Mouse (Mus musculus): ENCODE data around the gene Lipc. TPM values are rescaled to one million over a fixed set of nuclear protein-coding genes. Genes with fewer than 3 reads are reported as not detected.

Lipc gene
- total RNA-seq, 2 experiments from 2014 or later: not detected

DNA sequence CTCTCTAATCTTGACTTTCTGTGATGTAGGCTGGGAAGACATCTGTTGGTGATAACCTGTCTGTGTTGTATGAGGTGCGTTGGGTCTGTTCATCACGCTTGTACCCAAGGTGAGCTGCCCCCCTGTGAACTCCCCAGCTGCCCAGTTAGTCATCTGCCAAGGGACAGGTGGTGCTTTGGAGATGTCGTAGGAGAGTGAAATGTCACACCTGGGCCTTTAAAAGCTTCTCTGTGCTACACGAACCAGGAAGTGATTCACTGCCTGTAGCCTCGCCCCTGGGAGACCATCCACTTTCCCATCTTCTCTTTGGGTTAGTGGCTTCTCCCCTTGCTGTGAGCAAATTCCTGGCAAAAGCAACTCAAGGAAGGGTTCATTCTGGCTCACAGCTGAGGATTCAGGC, 6.4 kb upstream of the Lipc start:
- DNase-seq (ENCODE audit: low spot score in 2 of 2): no peak

- DNase-seq (ENCODE audit: low spot score in 2 of 2): no peak
Measured at GRCm38 (mm10) chr9:70957717-70958116, 5.7 kb upstream of the Lipc start.

DNA sequence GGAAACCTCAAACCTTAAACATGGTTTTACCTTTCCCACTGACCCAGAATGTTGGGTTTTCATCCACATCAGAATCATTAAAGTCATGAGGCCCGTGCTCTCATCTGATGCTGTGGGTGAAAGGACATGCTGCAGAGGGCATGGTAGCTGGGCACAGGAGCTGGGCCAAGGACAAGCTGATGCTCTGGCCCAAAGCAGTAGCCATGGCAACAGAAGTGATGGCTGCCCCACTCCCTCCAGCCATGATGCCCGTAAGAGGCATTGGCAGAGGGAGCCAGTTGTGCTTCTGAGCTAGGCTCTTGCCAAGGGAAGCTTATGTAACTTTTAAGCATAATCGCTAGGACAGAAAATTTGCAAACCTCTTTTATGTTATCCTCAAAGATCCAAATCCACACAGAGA, 2.2 kb upstream of the Lipc start:
- DNase-seq (ENCODE audit: low spot score in 2 of 2): no peak

DNA sequence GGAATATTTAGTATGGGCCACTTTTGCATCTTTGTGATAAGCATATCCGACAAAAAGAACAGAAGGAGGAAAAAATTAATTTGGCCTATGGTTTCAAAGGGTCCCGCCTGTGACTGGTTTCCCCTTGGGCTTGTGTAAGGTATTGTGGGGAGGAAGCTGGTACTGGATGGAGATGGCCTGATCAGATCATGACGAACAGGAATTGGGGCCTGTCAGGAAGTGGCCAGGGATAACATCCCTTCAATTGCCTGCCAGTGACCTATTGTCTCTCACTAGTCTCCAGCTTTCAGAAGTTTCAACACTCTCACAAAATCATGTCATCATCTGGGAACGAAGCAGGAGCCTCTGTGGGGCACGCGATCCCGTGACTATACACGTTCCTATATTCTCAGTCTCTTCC, 2.7 kb downstream of the Lipc start:
- no peak for DNase-seq (ENCODE audit: low spot score in 2 of 2)

DNA sequence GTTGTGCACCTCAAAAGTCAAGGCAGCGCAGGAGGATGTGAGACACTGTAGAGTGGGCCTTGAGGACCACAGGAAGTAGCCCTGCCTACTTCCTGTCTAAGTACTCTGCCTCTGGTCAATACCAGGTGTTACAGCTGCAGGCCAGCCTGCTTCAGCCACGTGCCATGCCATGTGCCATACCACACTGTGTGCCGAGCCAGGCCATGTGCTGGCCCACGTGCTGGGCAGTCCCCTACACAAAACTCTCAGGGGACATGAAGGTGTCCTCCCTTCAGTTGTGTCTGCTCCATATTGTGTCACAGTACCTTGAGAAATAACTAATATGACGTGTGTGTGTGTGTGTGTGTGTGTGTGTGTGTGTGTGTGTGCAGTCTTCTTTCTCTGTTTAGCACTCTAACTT, 4.7 kb downstream of the Lipc start:
- no peak for DNase-seq (ENCODE audit: low spot score in 2 of 2)

GRCm38 (mm10) chr9:70942686-70943333, 9.2 kb downstream of the Lipc start:
- DNase-seq (ENCODE audit: low spot score in 2 of 2): peak; percentile 22 to 26

- DNase-seq (ENCODE audit: low spot score in 2 of 2): no peak
Measured at GRCm38 (mm10) chr9:70939752-70940501, 12.1 kb downstream of the Lipc start.

DNA sequence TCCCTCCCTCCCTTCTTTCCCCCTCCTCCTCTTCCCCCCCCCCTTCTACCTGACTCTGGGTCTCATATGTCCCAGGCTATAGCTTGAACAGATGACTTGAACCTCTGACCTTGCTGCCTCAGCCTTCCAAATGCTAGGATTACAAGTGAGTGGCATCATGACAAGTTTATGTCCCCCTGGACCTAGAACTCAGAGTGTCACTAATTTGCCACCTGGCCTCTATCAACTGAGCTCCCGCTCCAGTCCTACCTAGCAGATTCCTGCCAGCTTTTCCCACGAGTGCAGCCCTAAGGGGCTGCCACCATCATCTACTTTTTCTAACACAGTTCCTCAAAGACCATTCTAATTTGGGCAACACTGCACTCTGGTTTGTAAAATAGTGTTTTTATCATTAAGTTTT, 13.2 kb downstream of the Lipc start:
- DNase-seq (ENCODE audit: low spot score in 2 of 2): no peak

- DNase-seq (ENCODE audit: low spot score in 2 of 2): no peak
Measured at GRCm38 (mm10) chr9:70938134-70938533, 13.9 kb downstream of the Lipc start.

DNA sequence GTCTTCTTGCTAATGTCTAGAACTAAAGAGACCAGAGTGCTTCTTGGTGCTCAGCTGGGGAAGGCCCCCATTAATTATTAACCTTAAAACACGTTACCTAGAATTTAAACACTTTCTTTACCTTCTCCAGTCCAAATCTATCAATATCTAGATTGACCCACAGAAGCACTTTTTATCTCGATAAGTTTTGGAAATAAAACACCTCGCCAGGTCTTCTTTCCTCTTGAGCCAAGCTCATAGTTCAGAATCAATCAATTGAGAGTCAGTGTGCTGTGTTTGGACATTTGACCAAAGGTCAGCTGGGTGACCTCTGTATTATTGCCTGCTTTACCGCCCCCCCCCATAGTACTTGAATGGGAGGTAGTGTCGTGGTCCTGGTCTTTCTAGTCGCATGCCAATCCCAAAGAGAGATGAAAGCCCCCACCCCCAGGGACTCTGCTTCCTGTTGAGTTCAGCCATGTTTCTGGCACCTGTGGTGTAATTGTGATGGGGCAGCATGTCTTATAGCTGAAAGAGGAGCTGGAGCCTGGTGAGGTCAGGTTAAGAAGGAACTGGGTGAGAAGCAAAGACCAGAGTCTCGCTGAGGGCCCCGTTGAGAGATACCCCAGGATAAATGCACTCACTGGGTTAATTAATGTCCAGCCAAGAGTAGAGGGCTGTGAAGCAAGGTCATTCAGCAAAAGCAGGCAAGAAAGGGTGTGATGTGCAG, 17.3 kb downstream of the Lipc start:
- DNase-seq (ENCODE audit: low spot score in 2 of 2): no peak

DNA sequence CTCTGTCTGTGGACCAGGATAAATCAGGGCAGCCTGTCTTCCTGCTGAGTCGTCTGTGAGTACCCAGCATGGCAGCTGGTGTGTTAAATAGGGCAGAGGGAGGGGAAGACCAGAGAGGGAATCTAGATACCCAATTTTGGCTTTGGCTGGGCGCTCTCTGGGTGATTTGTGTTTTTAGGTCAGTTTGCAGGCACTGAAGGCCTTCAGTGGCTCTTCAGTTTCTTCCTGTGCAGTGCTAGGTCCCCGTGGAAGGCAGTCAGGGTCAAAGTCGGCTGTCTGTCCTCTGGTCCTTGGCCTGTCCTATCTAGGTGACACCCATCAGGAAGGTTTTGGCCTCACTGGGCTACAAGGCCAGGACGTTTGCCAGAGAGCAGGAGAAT, 21.4 kb downstream of the Lipc start:
- DNase-seq (ENCODE audit: low spot score in 2 of 2): no peak

- DNase-seq (ENCODE audit: low spot score in 2 of 2): peak; percentile 16 to 35
Measured at GRCm38 (mm10) chr9:70929840-70930640, 22.0 kb downstream of the Lipc start.

DNA sequence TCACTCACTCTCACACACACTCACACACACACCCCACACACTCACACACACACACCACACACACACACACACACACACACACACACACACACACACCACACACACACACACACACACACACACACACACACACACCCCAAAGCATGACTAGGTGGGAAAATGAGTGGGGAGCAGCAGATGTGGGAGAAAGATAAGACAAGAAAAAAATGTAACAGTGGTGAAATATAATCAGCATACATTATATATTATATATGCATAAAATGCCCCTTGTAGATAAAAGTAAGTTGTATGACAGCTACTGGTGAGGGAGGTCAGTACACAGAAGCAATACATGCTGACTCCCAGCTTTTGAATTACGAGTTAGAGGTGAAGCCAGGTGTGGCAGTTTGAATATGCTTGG, 23.6 kb downstream of the Lipc start:
- DNase-seq (ENCODE audit: low spot score in 2 of 2): no peak

GRCm38 (mm10) chr9:70927701-70928100, 24.3 kb downstream of the Lipc start:
- no peak for DNase-seq (ENCODE audit: low spot score in 2 of 2)

GRCm38 (mm10) chr9:70926820-70927588, 25.0 kb downstream of the Lipc start:
- no peak for DNase-seq (ENCODE audit: low spot score in 2 of 2)

- no peak for DNase-seq (ENCODE audit: low spot score in 2 of 2)
Measured at GRCm38 (mm10) chr9:70925225-70925624, 26.8 kb downstream of the Lipc start.

GRCm38 (mm10) chr9:70924763-70925162, 27.3 kb downstream of the Lipc start:
- DNase-seq (ENCODE audit: low spot score in 2 of 2): no peak

DNA sequence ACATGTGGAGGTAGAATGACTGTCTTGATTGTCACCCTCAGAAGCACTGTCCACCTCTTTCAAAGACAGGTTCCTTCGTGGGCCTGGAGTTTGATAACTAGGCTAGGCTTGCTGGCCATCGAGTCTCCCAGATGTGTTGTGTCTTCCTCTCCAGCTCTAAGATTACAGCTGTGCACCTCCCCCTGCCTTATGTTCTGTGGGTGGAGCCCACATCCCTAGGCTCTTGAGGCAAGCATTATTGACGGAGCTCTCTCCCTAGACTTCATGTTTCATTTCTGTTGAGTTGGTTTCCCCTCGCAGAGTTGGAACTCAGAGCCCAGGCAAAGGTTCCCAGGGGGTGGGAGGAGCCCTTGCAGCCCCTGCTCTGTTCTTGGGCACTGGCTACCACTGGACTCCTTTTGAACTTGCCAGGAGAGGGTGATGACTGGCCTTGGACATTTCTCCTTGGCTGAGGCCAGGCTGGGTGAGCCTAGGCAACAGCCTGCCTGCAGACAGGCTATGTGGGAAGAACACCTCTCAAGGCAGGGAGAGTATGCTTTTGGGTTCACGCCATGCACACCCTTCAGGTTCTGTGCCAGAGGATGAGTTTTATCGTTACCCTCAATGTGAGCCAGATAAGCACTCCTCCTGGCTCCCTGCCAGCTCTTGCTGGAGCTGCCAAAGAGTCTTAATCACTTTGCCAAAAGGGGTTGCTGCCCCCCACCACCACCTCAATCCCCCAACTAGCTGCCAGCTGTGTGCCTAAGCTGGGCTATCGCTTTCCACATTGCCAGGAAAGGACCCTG, 30.1 kb downstream of the Lipc start:
- DNase-seq (ENCODE audit: low spot score in 2 of 2): no peak

- no peak for DNase-seq (ENCODE audit: low spot score in 2 of 2)
Measured at GRCm38 (mm10) chr9:70921132-70921531, 30.9 kb downstream of the Lipc start.

GRCm38 (mm10) chr9:70919271-70919670, 32.8 kb downstream of the Lipc start:
- DNase-seq (ENCODE audit: low spot score in 2 of 2): no peak

Data from adrenal gland, adult 18-20 months (tissue).